Mouse (Mus musculus) hindbrain, embryonic 10.5 days (tissue): Measurements from ENCODE around the gene Slc25a34. TPM values are rescaled to one million over a fixed set of nuclear protein-coding genes. Genes with fewer than 3 reads are reported as not detected.

ENCODE experiments used
- DNase-seq: peaks from one replicate; pipeline ENCODE4 v3.0.0-alpha.2; 2017; ENCODE audit warnings: low spot score
- H3K27ac ChIP-seq: fragments of 300-500 bp; sonication (generic); 2 replicates; pipeline ENCODE4 v1.5.1; 2016; ENCODE audit warnings: mild to moderate bottlenecking, moderate library complexity
- H3K27me3 ChIP-seq: fragments of 300-500 bp; sonication (generic); 2 replicates; pipeline ENCODE4 v1.6.1; 2016; ENCODE audit warnings: mild to moderate bottlenecking; ENCODE audit not compliant: poor library complexity, insufficient read depth, severe bottlenecking
- H3K36me3 ChIP-seq: fragments of 300-500 bp; sonication (generic); 2 replicates; pipeline ENCODE4 v1.6.1; 2016; ENCODE audit warnings: mild to moderate bottlenecking, moderate library complexity
- H3K4me1 ChIP-seq: fragments of 300-500 bp; sonication (generic); replicated peaks from 2 replicates; pipeline ENCODE4 v1.6.1; 2016; ENCODE audit warnings: mild to moderate bottlenecking
- H3K4me3 ChIP-seq: fragments of 300-500 bp; sonication (generic); 2 replicates; pipeline ENCODE4 v1.5.1; 2016; ENCODE audit warnings: mild to moderate bottlenecking, moderate library complexity
- H3K9me3 ChIP-seq: fragments of 300-500 bp; sonication (generic); 2 replicates; pipeline ENCODE4 v1.6.1; 2016; ENCODE audit warnings: mild to moderate bottlenecking, moderate library complexity
- WGBS: fragments of 180-500 bp; shearing (Covaris S2); methylation state at CpG from one replicate; pipeline ENCODE4 v1.1.7; 2016; 5-methylcytosine and 5-hydroxymethylcytosine counted together
- polyA plus RNA-seq: library from polyadenylated mRNA; unstranded; fragments of >200 nt; fragmentation: Nextera tagmentation; extraction: Ambion mirVana; gene quantifications from 2 replicates; pipeline ENCODE4 v1.2.1, GENCODE M21; 2016

Gene Slc25a34
- polyA plus RNA-seq, 1 experiment from 2014 or later: 0.10 TPM

GRCm38 (mm10) chr4:141605421-141605820 lies 18.2 kb downstream of the Slc25a34 start:
- no peak overlapping the region for H3K4me3 ChIP-seq
- no peaks in the 10 kb centered on the region for H3K9me3 ChIP-seq
- no peak for DNase-seq
- peaks cover 17% of the 10 kb centered on the region for H3K27me3 ChIP-seq
- 88% methylated on average over 5 of the region's 5 CpGs for WGBS
- H3K4me1 ChIP-seq: peaks cover 20% of the 10 kb centered on the region
- no peak overlapping the region for H3K27ac ChIP-seq
- no peaks in the 10 kb centered on the region for H3K36me3 ChIP-seq

DNA sequence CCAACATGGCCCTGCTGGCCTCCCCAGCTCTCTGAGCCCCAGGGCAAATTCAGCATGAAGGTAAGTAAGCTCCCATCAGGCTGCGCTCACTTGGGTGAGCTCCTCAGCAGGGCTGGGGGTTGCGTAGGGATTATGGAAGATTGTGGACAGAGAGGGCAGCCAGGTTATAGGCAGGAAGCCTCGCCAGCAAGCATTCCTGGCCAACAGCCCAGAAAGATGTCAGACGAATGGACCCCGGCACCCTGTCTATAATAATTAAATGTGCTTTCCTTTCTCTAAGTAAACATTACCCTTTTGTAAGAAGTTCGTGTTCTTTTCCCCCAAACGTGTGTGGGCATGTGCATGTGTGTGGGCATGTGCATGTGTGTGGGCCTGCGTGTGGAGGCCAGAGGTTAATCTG lies 19.1 kb downstream of the Slc25a34 start:
- no peaks in the 10 kb centered on the region for H3K9me3 ChIP-seq
- WGBS: 84% methylated on average over 8 of the region's 8 CpGs

DNA sequence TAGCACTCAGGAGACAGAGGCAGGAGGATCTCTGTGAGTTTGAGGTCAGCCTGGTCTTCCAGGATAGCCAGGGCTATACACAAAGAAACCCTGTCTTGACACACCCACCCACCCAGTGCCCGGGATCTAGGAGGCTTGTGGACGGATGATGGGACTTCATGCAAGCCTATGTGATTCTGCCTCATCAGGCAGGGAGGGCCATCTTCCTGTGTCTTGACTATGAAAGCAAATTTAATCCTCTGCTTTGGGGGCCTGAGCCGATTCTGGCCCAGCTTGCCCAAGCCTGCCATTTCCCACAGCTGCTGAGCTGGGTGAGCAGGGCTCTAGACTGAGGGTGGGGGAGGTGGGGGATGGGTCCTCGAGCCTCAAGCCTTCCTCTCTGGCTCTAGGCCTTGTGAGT lies 19.7 kb downstream of the Slc25a34 start:
- Histone ChIP-seq H3K4me3 (no peak overlapping the region), H3K4me1 (peaks cover 35% of the 10 kb centered on the region), H3K9me3 (no peaks in the 10 kb centered on the region), H3K27ac (no peak overlapping the region; the same call in 1 of the 2 replicates), H3K36me3 (no peaks in the 10 kb centered on the region), H3K27me3 (peaks cover 32% of the 10 kb centered on the region)
- WGBS: 82% methylated on average over 4 of the region's 4 CpGs
- DNase-seq: no peak

More for the DNA sequence above, 19.1 kb downstream of the Slc25a34 start:
- no peak overlapping the region for H3K27ac ChIP-seq
- H3K4me1 ChIP-seq: peaks cover 30% of the 10 kb centered on the region
- no peak overlapping the region for H3K4me3 ChIP-seq
- no peak for DNase-seq
- H3K36me3 ChIP-seq: no peaks in the 10 kb centered on the region
- H3K27me3 ChIP-seq: peaks cover 26% of the 10 kb centered on the region

DNA sequence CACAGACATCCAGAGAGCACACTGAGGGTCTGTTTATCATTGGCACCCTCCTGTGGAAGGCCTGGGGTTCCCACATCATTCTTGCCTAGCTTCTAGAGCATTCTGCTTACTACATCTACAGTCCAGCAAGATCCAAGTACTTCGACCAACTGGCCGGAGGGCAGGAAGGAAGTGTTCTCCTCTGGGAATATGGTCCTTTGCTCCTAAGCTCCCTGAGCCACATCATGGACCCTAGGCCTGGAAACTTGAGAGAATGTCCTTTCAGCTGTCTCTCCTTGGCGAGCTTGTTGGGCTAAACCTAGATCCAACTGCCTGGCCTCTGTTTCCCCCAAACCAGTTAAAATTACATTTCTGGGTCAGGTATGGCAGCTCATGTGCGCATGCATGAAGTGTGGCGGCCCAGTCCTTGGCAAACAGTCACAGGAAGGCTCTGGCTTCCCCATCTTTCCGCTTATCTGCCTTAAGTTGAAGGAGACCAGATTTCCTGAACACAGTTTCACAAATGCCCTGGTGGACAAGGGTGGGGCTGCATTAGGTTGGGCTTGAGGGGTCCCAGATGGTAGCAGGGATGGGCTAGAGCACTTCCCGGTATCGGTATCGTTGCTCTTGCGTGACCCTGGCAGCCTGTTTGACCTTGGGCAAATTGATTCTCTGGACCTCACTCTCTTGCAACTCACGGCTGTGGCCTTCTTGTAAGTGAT lies 20.9 kb downstream of the Slc25a34 start:
- Histone ChIP-seq H3K36me3 (no peaks in the 10 kb centered on the region), H3K9me3 (no peaks in the 10 kb centered on the region), H3K4me3 (no peak overlapping the region), H3K27ac (no peak overlapping the region), H3K27me3 (peaks cover 43% of the 10 kb centered on the region), H3K4me1 (peaks cover 48% of the 10 kb centered on the region)
- no peak for DNase-seq
- 77% methylated on average over 11 of the region's 11 CpGs for WGBS

DNA sequence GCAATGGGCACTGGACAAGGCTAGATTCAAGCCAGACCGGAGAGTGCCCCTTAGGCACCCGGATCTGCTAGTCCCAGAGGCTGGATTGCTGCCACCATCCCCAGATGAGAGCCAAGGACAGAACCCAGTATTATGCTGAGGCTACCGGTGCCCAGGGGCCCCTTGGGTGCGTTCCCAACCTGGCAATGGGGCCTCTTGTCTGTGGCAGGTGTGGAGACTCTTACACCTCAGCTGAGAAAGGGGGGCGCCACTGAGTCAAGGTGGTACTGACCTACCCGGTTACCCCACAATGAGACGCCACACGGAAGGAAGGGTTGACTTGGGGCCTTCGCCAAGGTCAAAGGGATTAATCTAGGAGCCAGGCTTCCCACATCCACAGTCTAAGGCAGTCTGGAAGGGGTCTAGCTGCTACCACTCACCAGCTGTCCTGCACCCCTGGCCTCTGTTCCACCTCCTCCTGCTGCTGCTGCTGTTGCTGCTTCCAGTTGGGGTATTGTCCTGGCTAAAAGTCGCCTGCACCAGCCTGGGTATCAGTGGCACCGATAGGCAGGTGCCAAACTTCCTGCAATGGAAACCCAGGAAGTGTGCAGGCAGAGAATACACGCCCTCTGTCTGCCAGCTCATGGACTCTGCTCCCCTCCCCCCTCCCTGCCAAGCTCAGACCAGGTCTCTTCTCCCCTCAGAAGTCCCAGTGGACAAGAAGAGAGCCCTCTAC lies 22.3 kb downstream of the Slc25a34 start:
- peaks cover 48% of the 10 kb centered on the region for H3K4me1 ChIP-seq
- DNase-seq: no peak
- H3K9me3 ChIP-seq: no peaks in the 10 kb centered on the region
- H3K27me3 ChIP-seq: peaks cover 43% of the 10 kb centered on the region
- peak overlapping the region; percentile 8; the same call in 1 of the 2 replicates for H3K27ac ChIP-seq
- WGBS: 67% methylated on average over 12 of the region's 12 CpGs
- H3K4me3 ChIP-seq: no peak overlapping the region
- no peaks in the 10 kb centered on the region for H3K36me3 ChIP-seq

DNA sequence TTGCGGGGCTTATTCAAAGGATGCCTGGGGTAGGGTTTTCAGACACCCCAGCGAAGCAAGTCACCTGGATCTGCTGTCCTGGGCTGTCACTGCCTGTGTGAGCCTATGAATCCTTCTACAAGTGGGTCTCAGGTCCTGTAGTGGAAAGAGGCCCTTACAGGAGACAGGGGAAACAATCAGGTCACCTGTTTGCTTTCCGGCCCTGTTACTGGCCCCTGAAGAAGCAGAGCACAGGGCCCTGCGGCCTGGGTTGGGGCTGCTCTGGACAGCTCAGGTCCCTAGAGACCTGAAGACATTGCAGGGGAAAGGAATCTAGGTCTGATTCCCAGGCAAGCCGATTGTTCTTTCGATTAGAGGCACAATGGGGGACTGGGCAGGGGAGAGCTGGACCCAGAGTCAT lies 23.3 kb downstream of the Slc25a34 start:
- Histone ChIP-seq H3K4me1 (peaks cover 48% of the 10 kb centered on the region), H3K27ac (peak overlapping the region; percentile 87), H3K4me3 (peak overlapping the region; percentile 65), H3K36me3 (0 out of 2 replicates have a peak, but pooled peaks cover under 1% of the 10 kb centered on the region), H3K27me3 (peaks cover 43% of the 10 kb centered on the region), H3K9me3 (no peaks in the 10 kb centered on the region)
- DNase-seq: no peak
- WGBS: 20% methylated on average over 6 of the region's 6 CpGs

DNA sequence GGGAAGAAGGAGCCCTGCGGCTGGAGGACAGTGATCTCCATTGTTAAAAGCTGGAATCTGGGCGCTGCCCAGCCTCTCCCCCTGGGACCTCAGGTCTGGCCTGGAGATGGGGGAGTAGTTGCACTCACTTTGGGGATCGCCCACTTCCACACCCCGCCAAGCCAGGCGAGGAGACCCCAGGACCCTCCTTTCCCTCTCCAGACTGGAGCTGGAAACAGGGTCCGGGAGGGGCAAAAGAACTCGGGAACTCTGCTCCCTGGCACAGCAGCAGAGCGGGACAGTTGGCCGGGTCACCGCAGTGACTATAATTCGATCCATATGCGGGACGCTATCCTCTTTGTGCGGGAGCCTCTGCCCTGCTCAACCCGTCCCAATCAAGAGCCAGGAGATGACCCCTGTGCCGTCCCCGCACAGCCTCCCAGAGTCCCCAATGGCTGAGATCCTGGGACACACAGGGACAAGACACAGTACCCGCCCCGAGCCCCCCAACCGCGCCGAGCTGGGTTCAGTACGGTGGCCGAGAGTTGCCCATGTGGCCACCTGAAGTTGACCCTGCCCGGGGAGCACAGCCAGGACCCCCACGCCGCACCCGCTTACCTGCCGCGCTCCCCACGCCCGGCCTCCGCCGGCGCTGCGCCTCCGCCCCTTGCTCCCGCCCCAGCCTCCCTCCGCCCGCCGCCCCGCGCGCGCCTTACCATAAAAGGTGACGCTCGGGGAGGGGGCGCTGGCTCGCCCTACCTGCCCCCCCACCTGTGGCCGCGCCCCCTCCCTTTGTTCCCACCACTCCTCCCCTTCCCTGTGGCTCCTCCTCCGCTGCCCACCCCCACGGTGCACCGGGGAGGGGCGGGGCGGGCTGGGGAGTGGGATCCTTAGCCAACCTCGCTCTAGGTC lies 24.1 kb downstream of the Slc25a34 start:
- H3K27ac ChIP-seq: peak overlapping the region; percentile 87
- peak; percentile 57 for DNase-seq
- peak overlapping the region; percentile 65 for H3K4me3 ChIP-seq
- peaks cover 48% of the 10 kb centered on the region for H3K4me1 ChIP-seq
- peaks cover 8% of the 10 kb centered on the region for H3K36me3 ChIP-seq
- H3K27me3 ChIP-seq: peaks cover 43% of the 10 kb centered on the region
- under 1% methylated on average over 57 of the region's 57 CpGs for WGBS
- H3K9me3 ChIP-seq: no peaks in the 10 kb centered on the region

GRCm38 (mm10) chr4:141598894-141599250 lies 24.7 kb downstream of the Slc25a34 start:
- H3K4me1 ChIP-seq: peaks cover 43% of the 10 kb centered on the region
- DNase-seq: no peak
- H3K27ac ChIP-seq: peak overlapping the region; percentile 87
- 1% methylated on average over 9 of the region's 9 CpGs for WGBS
- H3K4me3 ChIP-seq: peak overlapping the region; percentile 65
- no peaks in the 10 kb centered on the region for H3K9me3 ChIP-seq
- H3K36me3 ChIP-seq: peaks cover 14% of the 10 kb centered on the region
- peaks cover 43% of the 10 kb centered on the region for H3K27me3 ChIP-seq

- peak overlapping the region; percentile 87 for H3K27ac ChIP-seq
- no peaks in the 10 kb centered on the region for H3K9me3 ChIP-seq
- peak; percentile 62 for DNase-seq
- peak overlapping the region; percentile 65 for H3K4me3 ChIP-seq
- peaks cover 15% of the 10 kb centered on the region for H3K36me3 ChIP-seq
- under 1% methylated on average over 19 of the region's 19 CpGs for WGBS
- peaks cover 43% of the 10 kb centered on the region for H3K27me3 ChIP-seq
- H3K4me1 ChIP-seq: peaks cover 43% of the 10 kb centered on the region
Observed at GRCm38 (mm10) chr4:141598199-141598893, 25.3 kb downstream of the Slc25a34 start.

DNA sequence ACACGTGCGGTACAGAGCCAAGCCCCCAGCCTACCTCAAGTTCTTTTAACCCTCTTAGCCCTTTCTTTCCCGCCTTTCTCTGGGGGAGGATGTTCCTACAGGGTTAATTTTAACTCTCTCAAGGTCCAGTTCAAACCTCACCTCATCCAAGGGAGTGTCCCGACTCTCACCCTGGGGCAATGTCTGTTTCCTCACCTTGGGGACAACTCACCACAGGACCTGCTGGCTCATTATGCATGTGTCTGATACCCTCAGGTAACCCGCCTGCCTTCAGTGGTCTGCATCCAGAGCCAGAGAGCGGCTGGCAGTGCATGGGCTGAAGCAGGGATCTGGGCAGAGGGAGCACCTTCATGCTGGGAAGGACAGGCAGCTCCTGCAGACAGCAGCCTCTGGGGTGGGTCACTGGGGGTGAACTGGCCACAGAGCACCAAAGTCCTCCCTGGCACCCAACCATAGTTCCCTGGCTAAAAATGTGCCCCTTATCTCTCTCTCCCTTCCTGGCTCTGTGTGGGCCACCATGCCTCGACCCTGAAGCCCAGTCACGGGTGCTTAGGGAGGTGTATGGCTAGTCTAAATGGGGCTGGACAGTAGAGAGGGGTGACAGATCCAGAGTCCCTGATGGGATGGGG lies 26.8 kb downstream of the Slc25a34 start:
- Histone ChIP-seq H3K9me3 (no peaks in the 10 kb centered on the region), H3K4me1 (peaks cover 40% of the 10 kb centered on the region), H3K27ac (no peak overlapping the region), H3K36me3 (peaks cover 27% of the 10 kb centered on the region), H3K27me3 (peaks cover 40% of the 10 kb centered on the region), H3K4me3 (no peak overlapping the region)
- DNase-seq: no peak
- WGBS: 87% methylated on average over 8 of the region's 8 CpGs

- Histone ChIP-seq H3K4me1 (peaks cover 31% of the 10 kb centered on the region), H3K4me3 (no peak overlapping the region), H3K27ac (no peak overlapping the region), H3K9me3 (no peaks in the 10 kb centered on the region), H3K36me3 (peaks cover 33% of the 10 kb centered on the region), H3K27me3 (peaks cover 29% of the 10 kb centered on the region)
- WGBS: 81% methylated on average over 9 of the region's 9 CpGs
- no peak for DNase-seq
Observed at GRCm38 (mm10) chr4:141595605-141596268, 27.9 kb downstream of the Slc25a34 start.
